Mouse (Mus musculus) E14TG2a.4 (cell line): ENCODE results near the gene Per3.

Source experiments
- CTCF ChIP-seq: conservative IDR thresholded peaks from 2 replicates; pipeline ENCODE4 v1.5.1; 2014; ENCODE audit warnings: low read length
- NANOG ChIP-seq: IDR thresholded peaks from 2 replicates; pipeline ENCODE4 v1.6.1; 2014; ENCODE audit warnings: borderline replicate concordance, low read length, mixed read lengths
- POU5F1 ChIP-seq: IDR thresholded peaks from 2 replicates; pipeline ENCODE4 v1.6.1; 2014; ENCODE audit warnings: low read length, borderline replicate concordance

DNA sequence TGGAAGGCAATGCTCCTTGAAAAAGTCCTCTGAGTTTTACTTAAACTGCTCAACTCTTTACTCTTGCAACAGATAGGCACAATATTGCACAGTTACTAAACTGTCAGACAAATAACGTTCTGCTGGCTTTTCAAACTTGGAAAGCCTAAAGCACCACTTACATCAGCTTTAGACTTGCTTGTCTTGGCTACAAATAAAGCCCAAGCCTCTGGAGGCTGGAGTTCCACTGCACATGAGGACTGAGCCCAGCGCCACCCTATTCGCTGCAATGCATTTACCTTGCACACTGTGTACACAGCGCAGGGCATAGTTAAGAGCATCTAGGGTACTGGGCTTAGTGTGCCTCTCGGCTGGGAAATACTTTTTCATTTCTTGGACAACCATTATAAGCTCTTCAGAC is 1.2 kb downstream of the Per3 start:
- TF ChIP-seq CTCF (no peak), NANOG (no peak), POU5F1 (no peak)
